Mouse (Mus musculus): ENCODE data around the gene Man2a2. TPM values are rescaled to one million over a fixed set of nuclear protein-coding genes. Genes with fewer than 3 reads are reported as not detected.
A peak's percentile ranks its signal among the peaks of the same experiment; 100 is the strongest.

Man2a2 gene
- polyA plus RNA-seq, 1 experiment: 167 TPM

DNA sequence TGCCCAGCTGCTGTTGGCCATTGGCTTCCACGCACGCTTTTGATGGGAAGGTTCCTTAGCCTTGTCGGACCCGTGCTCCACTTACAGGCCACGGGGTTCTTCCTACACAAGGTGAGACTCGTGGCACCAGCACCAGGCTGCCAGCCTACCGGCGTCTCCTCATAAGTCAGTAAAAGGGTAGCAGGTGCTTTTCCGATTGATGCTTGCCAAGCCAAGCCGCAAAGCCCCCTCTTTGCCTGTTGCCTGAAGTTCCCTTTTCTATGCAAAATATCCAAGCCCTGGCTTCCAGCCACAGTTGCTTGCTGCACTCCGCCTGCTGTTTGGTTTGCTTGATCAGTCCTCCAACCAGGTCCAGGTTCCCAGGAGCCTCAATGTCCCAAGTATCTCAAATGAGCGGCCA lies 2.7 kb upstream of the Man2a2 start:
- TF ChIP-seq CTCF (IDR thresholded peaks at IDR 0.05; ENCODE audit: borderline replicate concordance, insufficient read depth, low read depth, low read length) (no peak), POLR2A (IDR thresholded peaks at IDR 0.05; ENCODE audit: borderline replicate concordance, insufficient read depth, low read length) (no peak)
- 61% methylated on average over 12 of the region's 12 CpGs for WGBS
- no peak overlapping the region for H3K27ac ChIP-seq (ENCODE audit: insufficient read depth, low read length)
- no peak for DNase-seq
- H3K4me1 ChIP-seq (ENCODE audit: control insufficient read depth, insufficient read depth, low read length): peaks cover 7% of the 10 kb centered on the region; the same call in 1 of the 2 replicates
- H3K4me3 ChIP-seq (replicated peaks; ENCODE audit: insufficient read depth, low read depth, low read length): no peak overlapping the region
- H3K27me3 ChIP-seq (ENCODE audit: control insufficient read depth, insufficient read depth, low read length): no peaks in the 10 kb centered on the region

DNA sequence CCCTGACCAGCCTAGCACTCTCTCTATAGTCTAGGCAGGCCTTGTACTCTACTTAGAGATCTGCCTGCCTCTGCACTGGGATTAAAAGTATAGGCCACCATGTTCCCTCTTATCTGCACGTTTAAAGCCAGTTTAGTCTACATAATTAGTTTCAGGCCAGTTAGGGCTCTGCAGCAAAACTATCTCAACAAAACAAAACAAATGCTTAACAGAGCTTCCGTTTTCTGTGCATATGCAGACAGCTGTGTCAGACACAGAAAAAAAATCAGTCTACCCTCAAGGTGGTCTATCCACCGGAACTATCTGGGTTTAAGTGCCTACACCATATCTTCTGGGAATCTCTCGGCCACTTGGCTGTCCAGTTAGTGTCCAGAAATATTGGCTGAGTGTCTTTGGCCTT lies 2.2 kb upstream of the Man2a2 start:
- no peaks in the 10 kb centered on the region for H3K27me3 ChIP-seq (ENCODE audit: control insufficient read depth, insufficient read depth, low read length)
- 94% methylated on average over 4 of the region's 4 CpGs for whole genome bisulfite sequencing
- TF ChIP-seq CTCF (IDR thresholded peaks at IDR 0.05; ENCODE audit: borderline replicate concordance, insufficient read depth, low read depth, low read length) (no peak), POLR2A (IDR thresholded peaks at IDR 0.05; ENCODE audit: borderline replicate concordance, insufficient read depth, low read length) (no peak)

DNA sequence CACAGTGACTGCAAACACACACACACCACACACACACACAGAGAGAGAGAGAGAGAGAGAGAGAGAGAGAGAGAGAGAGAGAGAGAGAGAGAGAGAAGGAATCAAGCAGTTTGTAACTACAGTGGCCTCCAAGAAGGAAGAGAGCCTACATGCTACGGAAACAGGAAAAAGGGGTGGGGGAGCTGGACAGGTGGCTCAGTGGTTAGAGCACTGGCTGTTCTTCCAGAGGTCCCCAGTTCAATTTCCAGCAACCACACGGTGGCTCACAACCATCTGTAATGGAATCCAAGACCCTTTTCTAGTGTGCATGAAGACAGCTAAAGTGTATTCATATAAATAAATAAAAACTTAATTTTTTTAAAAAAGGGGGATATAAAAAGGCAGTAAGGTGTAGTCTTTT lies 1.5 kb upstream of the Man2a2 start:
- H3K4me1 ChIP-seq (ENCODE audit: control insufficient read depth, insufficient read depth, low read length): peaks cover 18% of the 10 kb centered on the region
- TF ChIP-seq CTCF (IDR thresholded peaks at IDR 0.05; ENCODE audit: borderline replicate concordance, insufficient read depth, low read depth, low read length): no peak
- no peak for TF ChIP-seq POLR2A (IDR thresholded peaks at IDR 0.05; ENCODE audit: borderline replicate concordance, insufficient read depth, low read length)

More for the DNA sequence above, 2.2 kb upstream of the Man2a2 start:
- DNase-seq: no peak
- Histone ChIP-seq H3K27ac (ENCODE audit: insufficient read depth, low read length) (no peak overlapping the region), H3K4me3 (replicated peaks; ENCODE audit: insufficient read depth, low read depth, low read length) (no peak overlapping the region), H3K4me1 (ENCODE audit: control insufficient read depth, insufficient read depth, low read length) (peaks cover 11% of the 10 kb centered on the region)

DNA sequence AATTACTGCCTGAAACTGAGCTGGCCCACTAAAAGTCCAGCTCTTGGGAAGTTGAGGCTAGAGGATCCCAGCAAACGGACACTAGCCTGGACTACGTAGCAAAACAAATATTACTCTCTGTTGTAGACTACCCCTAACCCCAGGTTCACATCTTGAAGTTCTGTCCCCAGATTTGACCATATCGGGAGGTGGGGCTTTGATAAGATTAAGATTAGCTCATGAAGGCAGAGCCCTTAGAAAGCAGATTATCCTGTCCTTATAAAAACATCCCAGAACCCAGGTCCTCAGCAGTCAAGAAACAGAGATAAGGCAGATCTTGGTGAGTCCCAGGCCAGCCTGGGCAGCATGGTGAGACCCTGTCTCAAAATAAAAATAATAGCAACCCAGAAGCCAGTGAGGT lies 991 bp upstream of the Man2a2 start:
- H3K4me1 ChIP-seq (ENCODE audit: control insufficient read depth, insufficient read depth, low read length): peaks cover 23% of the 10 kb centered on the region
- H3K27me3 ChIP-seq (ENCODE audit: control insufficient read depth, insufficient read depth, low read length): no peaks in the 10 kb centered on the region
- H3K4me3 ChIP-seq (replicated peaks; ENCODE audit: insufficient read depth, low read depth, low read length): no peak overlapping the region
- whole genome bisulfite sequencing: 89% methylated on average over 3 of the region's 3 CpGs
- no peak for DNase-seq
- no peak overlapping the region for H3K27ac ChIP-seq (ENCODE audit: insufficient read depth, low read length)
- TF ChIP-seq POLR2A (IDR thresholded peaks at IDR 0.05; ENCODE audit: borderline replicate concordance, insufficient read depth, low read length) (no peak), CTCF (IDR thresholded peaks at IDR 0.05; ENCODE audit: borderline replicate concordance, insufficient read depth, low read depth, low read length) (no peak)

More for the DNA sequence above, 1.5 kb upstream of the Man2a2 start:
- DNase-seq: no peak
- WGBS: 74% methylated on average over 2 of the region's 2 CpGs
- H3K27me3 ChIP-seq (ENCODE audit: control insufficient read depth, insufficient read depth, low read length): no peaks in the 10 kb centered on the region
- H3K27ac ChIP-seq (ENCODE audit: insufficient read depth, low read length): no peak overlapping the region
- H3K4me3 ChIP-seq (replicated peaks; ENCODE audit: insufficient read depth, low read depth, low read length): no peak overlapping the region

DNA sequence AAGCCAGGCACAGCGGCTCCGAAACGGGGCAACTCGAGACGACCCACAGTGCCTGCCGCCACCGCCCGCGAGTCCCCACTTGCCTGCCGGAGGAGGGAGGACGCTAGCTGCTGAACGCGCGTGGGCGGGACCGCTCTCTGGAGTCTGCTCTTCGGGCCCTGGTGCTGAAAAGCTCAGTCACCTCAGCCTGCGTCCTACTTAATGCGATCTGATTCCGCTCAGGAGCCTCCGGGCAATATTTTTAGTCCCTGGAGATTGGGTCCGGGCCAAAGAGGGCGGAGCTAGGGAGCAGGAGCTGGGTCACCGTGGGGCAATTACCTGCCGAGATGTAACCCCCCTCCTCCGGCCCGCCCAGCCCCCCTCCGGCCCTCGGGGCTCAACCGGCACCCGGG lies 530 bp downstream of the Man2a2 start:
- Histone ChIP-seq H3K27me3 (ENCODE audit: control insufficient read depth, insufficient read depth, low read length) (no peaks in the 10 kb centered on the region), H3K27ac (ENCODE audit: insufficient read depth, low read length) (peak overlapping the region; percentile 98), H3K4me1 (ENCODE audit: control insufficient read depth, insufficient read depth, low read length) (peaks cover 29% of the 10 kb centered on the region), H3K4me3 (replicated peaks; ENCODE audit: insufficient read depth, low read depth, low read length) (peak overlapping the region; percentile 87)
- no peak for TF ChIP-seq CTCF (IDR thresholded peaks at IDR 0.05; ENCODE audit: borderline replicate concordance, insufficient read depth, low read depth, low read length)
- TF ChIP-seq POLR2A (IDR thresholded peaks at IDR 0.05; ENCODE audit: borderline replicate concordance, insufficient read depth, low read length): peak; percentile 85
- peak; percentile 93 to 95 for DNase-seq
- WGBS: under 1% methylated on average over 31 of the region's 31 CpGs

DNA sequence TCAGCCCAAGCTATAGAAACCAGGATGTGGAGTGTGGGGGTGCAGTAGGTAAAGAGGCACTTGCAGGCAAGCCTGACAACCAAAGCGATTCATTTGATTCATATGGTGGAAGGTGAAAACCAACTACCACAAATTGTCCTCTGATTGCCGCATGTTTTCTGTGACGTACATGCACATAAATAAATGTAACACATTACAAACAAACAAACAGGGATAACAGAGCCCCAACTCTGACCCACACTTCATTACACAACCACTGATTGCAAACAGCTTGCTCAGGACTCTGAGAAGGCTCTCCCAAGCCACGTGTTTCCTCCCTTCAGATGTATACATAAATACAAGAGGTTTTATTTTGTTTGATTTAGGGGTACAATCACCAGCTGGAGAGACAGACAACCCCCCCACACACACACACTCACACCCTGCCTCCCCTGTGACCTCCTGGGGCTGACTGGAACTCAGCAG lies 1.2 kb downstream of the Man2a2 start:
- H3K27ac ChIP-seq (ENCODE audit: insufficient read depth, low read length): peak overlapping the region; percentile 98

DNA sequence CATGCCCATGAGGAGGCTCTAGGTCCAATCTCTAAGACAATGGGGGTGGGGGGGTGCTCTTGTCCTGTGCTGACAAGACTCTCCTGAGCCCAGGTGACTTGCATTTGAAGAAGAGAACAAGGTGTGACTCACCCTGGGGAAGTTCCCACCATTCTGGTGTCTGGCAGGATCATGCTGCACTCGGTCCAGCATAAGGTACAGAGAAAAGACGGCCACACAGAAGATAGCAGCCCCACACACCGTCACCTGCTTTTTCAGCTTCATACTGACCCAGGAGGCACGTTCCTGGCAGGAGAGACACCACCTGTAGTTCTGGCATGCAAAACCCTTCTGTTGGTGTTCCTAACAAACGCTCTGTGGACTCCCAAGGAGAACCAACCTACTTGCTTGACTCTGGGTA lies 1.7 kb downstream of the Man2a2 start:
- TF ChIP-seq POLR2A (IDR thresholded peaks at IDR 0.05; ENCODE audit: borderline replicate concordance, insufficient read depth, low read length) (no peak; the same call in 1 of the 2 replicates), CTCF (IDR thresholded peaks at IDR 0.05; ENCODE audit: borderline replicate concordance, insufficient read depth, low read depth, low read length) (no peak)
- peaks cover 29% of the 10 kb centered on the region for H3K4me1 ChIP-seq (ENCODE audit: control insufficient read depth, insufficient read depth, low read length)
- H3K4me3 ChIP-seq (replicated peaks; ENCODE audit: insufficient read depth, low read depth, low read length): peak overlapping the region; percentile 87
- H3K27ac ChIP-seq (ENCODE audit: insufficient read depth, low read length): peak overlapping the region; percentile 71
- 8% methylated on average over 5 of the region's 5 CpGs for WGBS
- no peaks in the 10 kb centered on the region for H3K27me3 ChIP-seq (ENCODE audit: control insufficient read depth, insufficient read depth, low read length)
- DNase-seq: peak; percentile 60 to 70

More for the DNA sequence above, 1.2 kb downstream of the Man2a2 start:
- Histone ChIP-seq H3K4me1 (ENCODE audit: control insufficient read depth, insufficient read depth, low read length) (peaks cover 29% of the 10 kb centered on the region), H3K4me3 (replicated peaks; ENCODE audit: insufficient read depth, low read depth, low read length) (peak overlapping the region; percentile 87), H3K27me3 (ENCODE audit: control insufficient read depth, insufficient read depth, low read length) (no peaks in the 10 kb centered on the region)
- 8% methylated on average over 4 of the region's 4 CpGs for WGBS
- DNase-seq: no peak
- no peak for TF ChIP-seq POLR2A (IDR thresholded peaks at IDR 0.05; ENCODE audit: borderline replicate concordance, insufficient read depth, low read length)
- no peak for TF ChIP-seq CTCF (IDR thresholded peaks at IDR 0.05; ENCODE audit: borderline replicate concordance, insufficient read depth, low read depth, low read length)

DNA sequence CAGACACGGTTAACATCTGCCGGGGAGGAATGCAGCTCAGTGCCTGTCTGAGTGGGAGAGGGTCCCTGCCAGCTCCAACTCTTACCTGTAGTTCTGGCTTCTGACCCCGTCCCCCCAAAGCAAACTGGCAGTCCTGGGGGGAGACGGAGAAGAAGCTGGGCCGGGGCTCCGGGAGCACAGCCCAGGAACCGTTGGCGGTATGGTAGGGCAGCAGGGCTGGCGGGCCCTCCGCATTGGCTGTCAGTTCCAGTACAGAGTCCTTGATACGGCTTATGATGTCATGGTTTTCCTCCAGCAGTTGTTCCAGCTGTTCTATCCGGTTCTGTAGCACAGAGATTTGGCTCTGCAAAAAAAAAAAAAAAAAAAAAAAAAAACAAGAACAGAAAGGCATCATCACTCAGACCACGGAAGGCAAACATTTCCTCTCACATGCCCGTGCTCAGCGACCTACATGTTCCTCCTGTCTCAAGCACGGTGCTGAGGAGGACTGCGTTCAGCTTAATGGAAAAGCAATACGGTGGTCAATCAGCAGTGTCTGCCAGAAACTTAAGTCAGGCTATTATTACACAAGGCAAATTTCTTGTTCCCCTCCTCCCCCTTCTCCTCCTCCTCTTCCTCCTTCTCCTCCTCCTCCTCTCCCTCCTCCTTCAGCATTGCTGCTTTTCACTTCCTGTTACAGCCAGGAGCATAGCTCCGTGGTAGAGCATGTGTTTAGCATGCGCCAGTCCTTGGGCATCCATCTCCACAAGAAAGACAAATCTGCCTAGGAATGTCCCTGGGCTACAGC lies 2.3 kb downstream of the Man2a2 start:
- no peak for DNase-seq
- H3K4me1 ChIP-seq (ENCODE audit: control insufficient read depth, insufficient read depth, low read length): peaks cover 29% of the 10 kb centered on the region
- H3K4me3 ChIP-seq (replicated peaks; ENCODE audit: insufficient read depth, low read depth, low read length): peak overlapping the region; percentile 87
- peak overlapping the region; percentile 71 for H3K27ac ChIP-seq (ENCODE audit: insufficient read depth, low read length)
- no peak for TF ChIP-seq POLR2A (IDR thresholded peaks at IDR 0.05; ENCODE audit: borderline replicate concordance, insufficient read depth, low read length)
- TF ChIP-seq CTCF (IDR thresholded peaks at IDR 0.05; ENCODE audit: borderline replicate concordance, insufficient read depth, low read depth, low read length): no peak
- no peaks in the 10 kb centered on the region for H3K27me3 ChIP-seq (ENCODE audit: control insufficient read depth, insufficient read depth, low read length)
- 59% methylated on average over 20 of the region's 20 CpGs for WGBS

All from cerebellum, adult 2 months (tissue).